Mouse (Mus musculus): ENCODE measurements around the gene Rassf1. TPM values are rescaled to one million over a fixed set of nuclear protein-coding genes. Genes with fewer than 3 reads are reported as not detected.

Rassf1 gene
- polyA plus RNA-seq, 1 experiment from 2014 or later: 47.7 TPM

DNA sequence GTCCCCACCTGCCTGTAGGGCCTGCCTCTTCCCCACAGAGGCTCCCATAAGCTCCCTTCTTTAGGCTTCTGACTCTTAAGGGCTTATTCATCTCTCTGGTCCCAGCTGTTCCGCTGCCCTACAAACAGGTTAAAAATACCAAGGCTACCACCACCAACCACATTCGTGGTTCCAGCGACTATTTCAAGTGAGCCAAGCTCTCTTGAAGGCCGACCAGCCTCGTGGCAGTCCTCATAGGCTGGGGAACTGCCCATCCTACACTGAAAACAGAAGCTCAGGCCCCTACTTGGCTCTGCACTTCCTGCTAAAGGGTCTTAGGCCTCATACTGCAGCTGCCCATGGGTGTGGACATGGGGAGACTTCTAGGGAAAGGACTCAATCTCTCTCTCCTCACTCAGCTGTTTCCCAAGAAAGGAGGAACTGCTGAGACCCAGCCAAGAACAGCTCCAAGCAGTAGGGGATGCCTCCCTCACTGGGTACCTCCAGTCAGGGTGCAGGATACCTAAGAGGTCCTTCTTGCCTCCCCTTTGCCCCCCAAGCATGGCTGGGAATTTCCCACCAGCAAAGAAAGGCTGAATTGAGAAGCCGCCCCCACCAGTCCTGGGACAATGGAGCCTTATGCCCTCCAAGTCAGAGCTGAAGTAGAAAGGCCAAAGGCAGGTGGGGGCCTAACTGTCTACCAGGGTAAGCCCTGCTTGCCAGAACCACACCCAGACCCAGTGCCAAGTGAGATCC lies 60.3 kb downstream of the Rassf1 start:
- Histone ChIP-seq H3K9me3 (ENCODE audit: control insufficient read depth, low read length) (no peaks in the 10 kb centered on the region), H3K4me2 (ENCODE audit: low read length) (peak overlapping the region; percentile 70), H3K4me3 (ENCODE audit: control insufficient read depth in 1 of 2, insufficient read depth in 1 of 2, low read depth in 1 of 2, low read length in 2 of 2) (no peak overlapping the region), H3K36me3 (ENCODE audit: control insufficient read depth, insufficient read depth, low read length) (peaks cover 31% of the 10 kb centered on the region), H3K27me3 (ENCODE audit: control insufficient read depth, insufficient read depth, low read length) (no peaks in the 10 kb centered on the region), H3K4me1 (ENCODE audit: control insufficient read depth in 2 of 2, insufficient read depth in 2 of 2, low read length in 2 of 2) (peaks cover 44 to 68% of the 10 kb centered on the region in 2 experiments), H3K27ac (replicated peaks in 1 of 2; ENCODE audit: control insufficient read depth in 1 of 2, insufficient read depth in 1 of 2, low read depth in 2 of 2, low read length in 2 of 2) (peak overlapping the region; percentile 86 to 94), H3K9ac (ENCODE audit: low read length) (peak overlapping the region; percentile 80)
- no peak for ATAC-seq (ENCODE audit: insufficient number of reproducible peaks, insufficient read depth, low FRiP score, low read depth)
- 59% methylated on average over 6 of the region's 6 CpGs for WGBS

Other genes with a start within 250 kb of the Rassf1 start
- 13.6 and 14.2 TPM in 2 replicates for gene Hemk1, start 213.2 kb upstream of the Rassf1 start, polyA plus RNA-seq (2014; fragmentation: Nextera tagmentation; extraction: Ambion mirVana)
- 0.51 and 1.1 TPM in 2 replicates for gene 6430571L13Rik, start 211.0 kb upstream of the Rassf1 start, polyA plus RNA-seq (2014; fragmentation: Nextera tagmentation; extraction: Ambion mirVana)
- gene Cacna2d2, start 151.9 kb upstream of the Rassf1 start, polyA plus RNA-seq (2014; fragmentation: Nextera tagmentation; extraction: Ambion mirVana): 3.0 and 5.6 TPM in 2 replicates
- gene Tmem115, start 17.6 kb upstream of the Rassf1 start, polyA plus RNA-seq (2014; fragmentation: Nextera tagmentation; extraction: Ambion mirVana): 38.6 and 39.7 TPM in 2 replicates
- gene Cyb561d2, start 9.4 kb upstream of the Rassf1 start, polyA plus RNA-seq (2014; fragmentation: Nextera tagmentation; extraction: Ambion mirVana): 17.6 and 22.8 TPM in 2 replicates
- gene Nprl2, start 9.3 kb upstream of the Rassf1 start, polyA plus RNA-seq (2014; fragmentation: Nextera tagmentation; extraction: Ambion mirVana): 28.4 and 31.6 TPM in 2 replicates
- 0.27 TPM in 1 of 2 replicates, not detected in the other for gene Zmynd10, start 4.3 kb upstream of the Rassf1 start, polyA plus RNA-seq (2014; fragmentation: Nextera tagmentation; extraction: Ambion mirVana)
- 49.0 and 53.0 TPM in 2 replicates for gene Tusc2, start 11.7 kb downstream of the Rassf1 start, polyA plus RNA-seq (2014; fragmentation: Nextera tagmentation; extraction: Ambion mirVana)
- 94.1 and 103 TPM in 2 replicates for gene Hyal2, start 16.4 kb downstream of the Rassf1 start, polyA plus RNA-seq (2014; fragmentation: Nextera tagmentation; extraction: Ambion mirVana)
- gene Hyal1, start 25.4 kb downstream of the Rassf1 start, polyA plus RNA-seq (2014; fragmentation: Nextera tagmentation; extraction: Ambion mirVana): 4.4 and 4.6 TPM in 2 replicates
- gene Naa80, start 27.3 kb downstream of the Rassf1 start, polyA plus RNA-seq (2014; fragmentation: Nextera tagmentation; extraction: Ambion mirVana): 10.0 and 14.9 TPM in 2 replicates
- 0.46 and 0.53 TPM in 2 replicates for gene Hyal3, start 29.3 kb downstream of the Rassf1 start, polyA plus RNA-seq (2014; fragmentation: Nextera tagmentation; extraction: Ambion mirVana)
- gene Ifrd2, start 36.1 kb downstream of the Rassf1 start, polyA plus RNA-seq (2014; fragmentation: Nextera tagmentation; extraction: Ambion mirVana): 44.6 and 45.7 TPM in 2 replicates
- 6.5 and 7.2 TPM in 2 replicates for gene Sema3b, start 57.7 kb downstream of the Rassf1 start, polyA plus RNA-seq (2014; fragmentation: Nextera tagmentation; extraction: Ambion mirVana)
- gene Gnai2, start 83.8 kb downstream of the Rassf1 start, polyA plus RNA-seq (2014; fragmentation: Nextera tagmentation; extraction: Ambion mirVana): 379 and 410 TPM in 2 replicates
- 2.7 TPM in 2 replicates for gene Slc38a3, start 118.0 kb downstream of the Rassf1 start, polyA plus RNA-seq (2014; fragmentation: Nextera tagmentation; extraction: Ambion mirVana)
- 0.63 and 1.7 TPM in 2 replicates for gene Gnat1, start 128.2 kb downstream of the Rassf1 start, polyA plus RNA-seq (2014; fragmentation: Nextera tagmentation; extraction: Ambion mirVana)
- gene Sema3f, start 158.9 kb downstream of the Rassf1 start, polyA plus RNA-seq (2014; fragmentation: Nextera tagmentation; extraction: Ambion mirVana): 4.6 and 6.2 TPM in 2 replicates
- 116 and 118 TPM in 2 replicates for gene Rbm5, start 219.4 kb downstream of the Rassf1 start, polyA plus RNA-seq (2014; fragmentation: Nextera tagmentation; extraction: Ambion mirVana)

Measured in heart, embryonic 14.5 days (tissue).